Mouse (Mus musculus) embryonic stem cell, embryonic (primary cell): ENCODE results near the gene Ell.

Experiments
- CTCF ChIA-PET, 4 experiments: fragments of 300-600 bp in 2 of 4; fragments of 350-600 bp in 2 of 4; sonication (Branson Sonifier 250); formaldehyde crosslinking; loops; one replicate each; lab custom pipeline; 2022; ENCODE audit warnings: inconsistent platforms in 2 of 4; lab: Charles Lee
- POLR2A ChIA-PET, 4 experiments: fragments of 300-600 bp in 2 of 4; fragments of 350-600 bp in 2 of 4; sonication (Branson Sonifier 250); formaldehyde crosslinking; loops; one replicate each; lab custom pipeline; 2022; ENCODE audit warnings: antibody characterized with exemption in 4 of 4, inconsistent platforms in 1 of 4; lab: Charles Lee

The Ell gene

DNA sequence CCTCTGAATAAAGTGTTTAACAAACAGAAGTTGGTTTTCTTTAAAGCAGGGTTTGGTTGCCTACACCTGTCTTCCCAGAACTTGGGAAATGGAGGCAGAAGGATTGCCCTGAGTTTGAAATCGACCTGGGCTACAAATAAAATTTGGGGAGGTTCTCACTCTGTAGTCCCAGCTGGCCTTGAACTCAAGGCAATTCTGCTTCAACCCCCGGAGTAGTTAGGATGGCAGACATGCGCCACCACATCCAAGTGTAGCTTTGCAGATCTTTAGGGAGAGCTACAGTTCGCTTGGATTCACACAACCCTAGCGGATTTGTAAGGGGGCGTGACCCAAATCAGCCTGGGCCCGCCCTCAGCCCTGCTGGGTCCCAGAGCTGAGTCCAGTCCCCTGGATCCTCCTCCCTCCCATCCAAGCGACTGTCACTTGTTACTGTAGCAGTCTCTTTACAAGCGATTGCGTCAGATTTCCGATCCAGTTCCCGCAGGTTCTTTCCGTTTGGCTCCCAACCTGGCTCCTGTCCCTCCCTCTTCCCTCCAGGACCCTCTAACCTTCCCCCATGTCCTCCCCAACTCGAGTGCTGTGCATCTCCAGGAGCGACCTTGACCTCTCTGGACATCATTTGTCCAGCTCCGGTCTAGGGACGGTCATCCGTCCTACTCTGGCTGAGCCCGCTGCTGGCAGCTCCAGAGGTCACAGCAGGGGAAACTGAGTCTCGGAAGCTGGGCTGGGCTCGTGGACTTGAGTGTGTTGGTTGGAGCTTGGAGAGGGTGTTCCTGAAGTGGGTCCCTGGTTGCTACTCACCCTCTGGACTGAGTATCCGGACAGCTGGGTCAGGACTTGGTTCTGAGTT lies 91.5 kb downstream of the Ell start:
- POLR2A ChIA-PET: interaction anchor here (0.6 to 32.6 kb wide), 93 partner anchors 8 to 621 kb away, joined by 3 to 1017 read pairs (median 5); partner anchors contain the start of genes Arrdc2 (in 3 of the 4), Jund (in 3 of the 4), Lsm4 (in 3 of the 4) and Pgpep1 (in 3 of the 4)
- CTCF ChIA-PET: interaction anchor here (0.5 to 8.6 kb wide), 48 partner anchors 9 to 299 kb away, joined by 3 to 206 read pairs (median 5); partner anchors contain the start of genes Lrrc25 (in 2 of the 4), Lsm4 (in 2 of the 4), Arrdc2 (in 1 of the 4) and Gm3336 (in 1 of the 4)

DNA sequence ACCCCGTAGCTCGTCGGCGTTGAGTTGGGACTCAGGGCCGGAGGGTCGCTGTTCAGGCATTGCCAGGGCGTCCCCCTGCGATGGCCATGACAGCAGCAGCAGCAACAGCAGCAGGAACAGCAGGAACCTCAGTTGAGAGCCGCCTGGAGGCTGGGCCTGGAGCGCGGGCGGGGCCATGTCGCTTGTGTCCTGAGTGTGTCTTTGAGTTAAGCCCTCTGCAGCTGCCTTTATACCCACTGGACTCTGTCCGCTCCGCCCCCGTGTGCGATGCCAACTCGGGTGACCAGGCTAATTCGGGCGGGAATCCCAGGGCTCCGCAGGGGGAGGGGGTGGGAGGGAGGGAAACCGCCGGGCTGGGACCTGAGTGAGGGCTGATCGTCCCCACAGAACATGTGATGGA lies 92.2 kb downstream of the Ell start:
- ChIA-PET POLR2A (interaction anchor here (0.6 to 32.6 kb wide), 53 partner anchors 8 to 266 kb away, joined by 3 to 1017 read pairs (median 7); partner anchors contain the start of genes Jund (in 3 of the 4), Lsm4 (in 3 of the 4), Pgpep1 (in 3 of the 4) and Ssbp4 (in 2 of the 4)), CTCF (interaction anchor here (0.5 to 8.6 kb wide), 25 partner anchors 9 to 208 kb away, joined by 3 to 206 read pairs (median 5); partner anchors contain the start of genes Lrrc25 (in 2 of the 4), Arrdc2 (in 1 of the 4), Gm3336 (in 1 of the 4) and Lsm4 (in 1 of the 4))

DNA sequence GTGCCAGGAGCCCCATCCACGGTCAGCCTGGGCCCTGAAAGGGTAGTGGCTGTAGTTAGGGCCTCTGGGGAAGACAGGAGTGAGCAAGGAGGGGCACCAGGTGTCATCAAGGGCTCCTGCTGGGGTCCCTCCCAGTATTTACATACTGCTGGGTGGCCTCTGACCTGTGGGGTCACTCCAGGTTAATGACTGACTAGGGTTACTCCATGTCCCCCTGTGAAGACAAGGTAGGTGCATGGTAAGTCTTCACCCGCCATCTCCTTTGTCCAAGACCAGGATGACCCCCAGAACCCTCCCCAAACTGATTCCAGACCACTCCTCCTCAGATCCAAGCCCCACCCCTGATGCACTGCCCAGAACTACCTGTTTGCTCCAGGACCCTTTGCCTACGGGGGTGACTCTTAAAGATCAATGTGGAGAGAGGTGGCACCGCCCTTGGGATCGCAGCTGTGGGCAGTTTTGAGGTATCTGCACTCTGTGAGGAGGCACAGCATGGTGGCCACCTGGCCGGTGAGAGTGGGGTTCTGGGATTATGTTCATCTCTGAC lies 93.2 kb downstream of the Ell start, which contains the start of gene Gdf15:
Gdf15 (minus strand) TSS at position 111 of the 547 bp plus-strand sequence.
- ChIA-PET POLR2A (interaction anchor here in 3 of 4 experiments (0.7 to 32.6 kb wide), 23 partner anchors 9 to 265 kb away, joined by 3 to 1017 read pairs (median 11); partner anchors contain the start of genes Jund (in 3 of the 3), Lsm4 (in 2 of the 3), Arrdc2 (in 1 of the 3) and Ell (in 1 of the 3)), CTCF (interaction anchor here in 3 of 4 experiments (0.6 to 1.4 kb wide), 4 partner anchors 7 to 188 kb away, joined by 3 to 4 read pairs (median 4); no protein-coding TSS in a partner anchor)

DNA sequence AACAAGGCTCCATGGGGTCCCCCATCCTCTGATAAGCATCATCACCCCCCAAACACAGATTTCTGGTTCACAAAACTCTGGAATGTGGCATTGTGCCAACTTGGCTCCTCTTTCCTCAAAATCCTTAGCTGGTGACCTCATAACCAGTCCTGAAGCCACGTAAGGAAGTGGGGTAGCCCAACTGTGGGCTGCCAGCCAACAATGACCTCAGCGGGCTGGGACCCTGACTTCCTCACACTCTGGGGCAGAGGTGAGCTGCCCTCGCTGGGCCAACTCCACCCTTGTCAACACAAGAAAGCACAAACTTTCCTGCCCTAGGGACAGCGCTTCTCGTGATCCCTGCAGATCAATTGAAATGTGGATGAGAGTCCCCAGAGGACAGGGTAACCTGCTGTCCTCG lies 94.8 kb downstream of the Ell start:
- ChIA-PET CTCF (interaction anchor here in 1 of 4 experiments (0.9 to 1.4 kb wide), 3 partner anchors 10 to 33 kb away, joined by 3 to 4 read pairs (median 3); no protein-coding TSS in a partner anchor), POLR2A (interaction anchor here (0.6 to 32.6 kb wide), 23 partner anchors 2 to 425 kb away, joined by 3 to 1017 read pairs (median 5); partner anchors contain the start of genes Jund (in 2 of the 4), Lsm4 (in 2 of the 4), Pgpep1 (in 2 of the 4) and Arrdc2 (in 1 of the 4))

DNA sequence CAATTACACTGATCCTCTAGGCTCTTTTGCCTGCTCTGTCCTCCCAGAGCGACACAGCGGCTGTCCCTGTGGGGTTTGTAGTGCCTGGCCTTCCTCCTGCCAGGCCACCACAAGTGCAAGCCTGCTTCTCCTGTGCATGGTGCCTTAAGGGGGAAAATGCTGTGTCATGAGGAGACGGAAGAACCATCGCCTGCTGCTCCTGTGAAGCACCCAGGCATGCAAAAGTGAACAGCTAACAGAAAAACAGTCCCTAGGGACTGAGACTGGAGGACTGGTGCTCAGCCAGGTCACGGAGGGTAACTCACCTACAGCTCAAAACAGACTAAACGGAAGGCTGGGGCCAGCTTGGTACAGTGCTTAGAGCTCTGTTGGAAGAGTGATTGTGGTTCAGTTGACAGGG lies 96.3 kb downstream of the Ell start:
- CTCF ChIA-PET: interaction anchor here in 2 of 4 experiments (0.6 to 1.1 kb wide), 2 partner anchors 8 kb away, joined by 3 to 9 read pairs; no protein-coding TSS in a partner anchor
- POLR2A ChIA-PET: interaction anchor here in 3 of 4 experiments (0.7 to 32.6 kb wide), 16 partner anchors 1 to 97 kb away, joined by 3 to 1017 read pairs (median 6); partner anchors contain the start of genes Jund (in 2 of the 3), Pgpep1 (in 2 of the 3), Gdf15 (in 1 of the 3) and Lsm4 (in 1 of the 3)

DNA sequence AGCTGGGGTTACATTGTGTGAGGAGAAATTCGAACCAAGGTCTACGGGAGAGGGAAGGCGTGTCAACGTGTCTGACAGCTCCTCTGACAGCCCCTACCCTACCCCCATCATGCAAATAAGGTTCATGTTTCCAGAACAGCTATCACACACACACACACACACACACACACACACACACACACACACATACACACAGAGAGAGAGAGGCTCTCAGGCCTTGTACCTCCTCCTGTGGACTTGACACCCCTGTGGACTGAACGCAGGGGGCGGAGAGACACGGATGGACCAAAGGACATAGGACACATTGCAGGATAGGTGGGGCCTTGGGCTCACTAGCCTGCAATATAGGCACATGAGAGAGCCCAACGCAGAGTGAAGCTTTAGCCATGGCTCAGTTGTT lies 97.6 kb downstream of the Ell start:
- ChIA-PET POLR2A (interaction anchor here in 3 of 4 experiments (0.6 to 32.6 kb wide), 18 partner anchors 1 to 845 kb away, joined by 3 to 1017 read pairs (median 12); partner anchors contain the start of genes Jund (in 2 of the 3), Lsm4 (in 2 of the 3), Arrdc2 (in 1 of the 3) and Gdf15 (in 1 of the 3)), CTCF (interaction anchor here in 2 of 4 experiments (0.6 to 21.5 kb wide), 3 partner anchors 9 to 203 kb away, joined by 3 to 206 read pairs (median 10); partner anchors contain the start of gene Arrdc2 (in 1 of the 2))

DNA sequence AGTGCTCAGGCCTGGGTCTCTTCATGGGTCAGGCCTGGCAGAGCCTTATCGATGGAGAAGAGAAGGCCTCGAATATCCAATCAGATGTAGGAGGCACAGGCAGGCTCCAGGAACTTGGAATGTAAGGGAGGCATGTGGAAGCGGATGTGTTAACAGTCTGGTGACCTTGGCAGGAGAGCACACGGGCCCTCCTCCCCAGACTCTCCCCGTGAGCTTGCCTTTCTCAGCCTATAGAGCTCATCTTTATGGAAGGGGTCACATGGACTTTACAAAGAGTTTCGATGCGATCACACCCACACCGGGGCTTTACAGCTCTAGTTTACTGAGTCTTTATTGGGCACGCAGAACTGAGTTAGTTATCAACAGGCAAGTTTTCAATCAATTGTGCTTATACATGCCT lies 99.5 kb downstream of the Ell start:
- ChIA-PET POLR2A (interaction anchor here (0.7 to 32.6 kb wide), 33 partner anchors 3 to 201 kb away, joined by 3 to 1017 read pairs (median 5); partner anchors contain the start of genes Jund (in 3 of the 4), Lsm4 (in 3 of the 4), Pgpep1 (in 3 of the 4) and Arrdc2 (in 2 of the 4)), CTCF (interaction anchor here (0.6 to 21.5 kb wide), 8 partner anchors 8 to 1055 kb away, joined by 3 to 206 read pairs (median 4); no protein-coding TSS in a partner anchor)
